Mouse (Mus musculus) adipocyte (in vitro differentiated cells): ENCODE measurements around the gene Mbnl1.
"Not testable (repeated sequence)": the region's sequence is repeated elsewhere in the genome, so short reads cannot be mapped to it uniquely, and the experiment has no call there.

ENCODE experiments used
- DNase-seq: peaks from one replicate; pipeline ENCODE4 v3.0.0-alpha.2; 2016; ENCODE audit warnings: low spot score

The Mbnl1 gene

DNA sequence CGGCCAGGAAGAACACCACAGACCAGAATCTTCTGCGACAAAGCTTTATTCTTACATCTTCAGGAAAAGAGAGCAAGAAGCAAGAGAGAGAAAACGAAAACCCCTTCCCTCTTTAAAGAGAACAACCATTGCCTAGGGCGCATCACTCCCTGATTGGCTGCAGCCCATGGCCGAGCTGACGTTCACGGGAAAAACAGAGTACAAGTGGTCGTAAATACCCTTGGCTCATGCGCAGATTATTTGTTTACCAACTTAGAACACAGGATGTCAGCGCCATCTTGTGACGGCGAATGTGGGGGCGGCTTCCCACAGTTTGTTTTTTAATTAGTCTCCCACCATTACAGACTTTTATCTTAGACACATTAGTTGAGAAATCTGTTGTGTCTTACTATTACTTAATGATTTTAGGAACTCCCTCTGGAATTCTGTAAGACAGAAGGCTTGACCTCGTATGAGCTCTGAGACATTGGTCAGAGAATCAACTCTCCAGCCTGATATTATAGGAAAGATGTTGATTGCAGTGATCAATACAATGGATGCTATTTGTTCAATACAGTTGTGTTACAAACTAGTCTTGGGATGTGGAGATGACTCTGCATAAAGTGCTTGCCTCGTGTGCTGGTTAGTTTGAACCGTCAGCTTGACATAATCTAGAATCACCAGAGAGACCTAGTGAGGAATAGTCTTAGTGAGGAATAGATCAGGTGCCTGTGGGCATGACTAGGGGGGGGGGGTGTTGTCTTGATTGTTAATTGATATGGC lies 22.3 kb downstream of the Mbnl1 start:
- not testable (repeated sequence) for DNase-seq

DNA sequence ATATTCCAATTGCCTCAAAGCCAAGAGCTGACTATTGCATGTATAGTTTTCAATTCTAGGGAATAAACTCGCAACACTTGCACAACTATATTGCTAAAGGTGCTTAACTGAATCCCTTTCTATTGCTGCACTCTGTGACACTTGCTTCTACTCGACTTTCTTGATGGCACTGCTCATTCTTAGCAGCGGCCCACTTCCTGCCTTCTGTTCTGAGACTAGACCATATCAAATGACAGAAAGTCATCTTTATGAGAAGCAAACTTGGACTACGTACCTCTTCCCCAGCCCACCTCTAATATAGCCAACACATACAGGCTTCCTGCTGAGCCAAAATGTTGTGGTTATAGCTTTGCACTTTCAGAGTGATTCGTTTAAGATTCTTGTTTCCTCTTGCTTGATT lies 23.6 kb downstream of the Mbnl1 start:
- DNase-seq, result no peak

DNA sequence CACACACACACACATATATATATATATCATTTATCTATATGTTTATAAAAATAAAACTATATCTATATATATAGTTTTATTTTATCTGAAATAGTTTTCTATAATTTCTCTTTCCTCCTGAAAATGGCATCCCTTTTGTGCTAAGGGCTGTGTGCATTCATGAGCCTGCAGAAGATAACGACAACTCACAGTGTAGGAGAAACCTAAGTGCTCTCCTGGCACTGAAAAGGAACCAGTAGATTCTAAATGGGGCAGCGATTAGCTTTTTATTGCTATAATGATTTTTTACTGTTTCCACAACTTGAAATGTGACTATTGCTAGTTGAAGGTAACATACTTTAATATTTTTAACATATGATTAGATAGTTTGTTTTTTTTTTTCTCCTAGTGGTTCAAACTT lies 25.5 kb downstream of the Mbnl1 start:
- DNase-seq, result no peak

DNA sequence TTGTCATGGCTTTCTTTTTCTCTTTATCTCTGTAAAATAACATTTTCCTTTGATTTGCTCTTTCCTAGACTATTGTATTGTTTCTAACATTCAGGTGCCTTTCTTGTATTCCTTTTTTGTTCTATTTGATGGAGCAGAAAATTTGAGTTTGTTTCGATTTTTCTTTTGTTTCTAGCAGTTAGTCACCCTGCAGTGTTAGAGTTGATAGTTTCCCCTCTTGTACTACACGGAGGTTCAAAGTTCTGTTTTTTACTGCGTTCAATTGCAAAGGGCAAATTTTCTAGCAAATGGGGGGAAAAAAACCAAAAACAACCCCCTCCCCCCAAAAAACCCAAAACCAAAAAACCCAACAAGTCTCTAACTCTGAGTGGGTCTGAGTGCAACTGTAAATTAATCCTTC lies 26.0 kb downstream of the Mbnl1 start:
- DNase-seq, result no peak

DNA sequence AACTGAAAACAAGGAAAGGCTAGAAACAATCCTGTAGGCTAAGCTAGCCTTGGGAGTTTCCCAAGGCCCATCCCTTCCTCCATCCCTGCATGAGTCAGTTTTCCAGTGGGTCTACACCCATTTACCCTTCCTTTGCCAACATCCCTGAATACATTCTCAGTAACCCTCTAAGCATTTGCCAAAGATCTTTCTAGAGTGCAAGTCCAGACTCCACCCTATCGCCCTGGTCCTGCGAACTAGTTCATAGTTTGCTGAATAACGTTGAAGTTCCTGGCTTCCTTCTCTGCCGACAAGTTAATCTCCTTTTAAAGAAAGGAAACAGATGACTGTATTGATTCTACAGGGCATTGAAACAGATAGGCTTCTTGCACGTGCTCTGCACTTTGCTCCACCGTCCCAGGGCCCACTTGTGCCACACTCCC lies 26.5 kb downstream of the Mbnl1 start:
- DNase-seq, result peak; percentile 29

DNA sequence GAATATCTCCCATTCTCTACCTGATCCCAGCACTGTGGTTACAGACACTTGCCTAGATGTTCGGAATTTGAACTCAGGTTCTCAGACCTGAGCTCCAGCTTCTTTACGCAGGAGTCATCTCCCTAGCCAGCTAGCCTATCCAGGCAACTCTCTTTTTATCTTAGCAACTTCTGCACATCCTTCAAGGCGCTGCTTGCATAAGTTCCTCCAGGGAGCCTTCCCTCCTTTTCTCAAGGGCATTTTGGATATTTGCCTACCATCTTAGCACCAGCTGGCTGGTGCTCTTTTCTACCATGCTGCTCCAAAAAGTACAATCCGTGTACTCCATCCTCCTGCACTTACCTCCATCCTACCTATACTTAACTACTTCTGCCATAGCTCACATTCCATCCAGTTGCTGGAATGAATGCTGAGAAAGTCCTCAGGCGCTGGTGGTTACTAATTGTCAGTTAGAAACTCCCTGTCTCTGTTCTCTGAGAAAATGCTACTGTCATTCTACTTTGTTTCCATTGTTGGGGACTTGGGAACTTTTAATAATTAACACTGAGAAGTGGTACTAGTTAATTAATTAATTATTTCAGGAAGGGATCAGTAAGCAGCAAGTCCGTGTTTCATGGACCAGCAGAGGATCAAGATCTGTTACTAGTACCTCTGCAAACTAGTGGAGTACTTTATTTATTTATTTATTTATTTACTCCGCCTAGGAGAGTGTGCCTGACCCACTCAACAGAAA lies 27.3 kb downstream of the Mbnl1 start:
- DNase-seq, result peak; percentile 23

DNA sequence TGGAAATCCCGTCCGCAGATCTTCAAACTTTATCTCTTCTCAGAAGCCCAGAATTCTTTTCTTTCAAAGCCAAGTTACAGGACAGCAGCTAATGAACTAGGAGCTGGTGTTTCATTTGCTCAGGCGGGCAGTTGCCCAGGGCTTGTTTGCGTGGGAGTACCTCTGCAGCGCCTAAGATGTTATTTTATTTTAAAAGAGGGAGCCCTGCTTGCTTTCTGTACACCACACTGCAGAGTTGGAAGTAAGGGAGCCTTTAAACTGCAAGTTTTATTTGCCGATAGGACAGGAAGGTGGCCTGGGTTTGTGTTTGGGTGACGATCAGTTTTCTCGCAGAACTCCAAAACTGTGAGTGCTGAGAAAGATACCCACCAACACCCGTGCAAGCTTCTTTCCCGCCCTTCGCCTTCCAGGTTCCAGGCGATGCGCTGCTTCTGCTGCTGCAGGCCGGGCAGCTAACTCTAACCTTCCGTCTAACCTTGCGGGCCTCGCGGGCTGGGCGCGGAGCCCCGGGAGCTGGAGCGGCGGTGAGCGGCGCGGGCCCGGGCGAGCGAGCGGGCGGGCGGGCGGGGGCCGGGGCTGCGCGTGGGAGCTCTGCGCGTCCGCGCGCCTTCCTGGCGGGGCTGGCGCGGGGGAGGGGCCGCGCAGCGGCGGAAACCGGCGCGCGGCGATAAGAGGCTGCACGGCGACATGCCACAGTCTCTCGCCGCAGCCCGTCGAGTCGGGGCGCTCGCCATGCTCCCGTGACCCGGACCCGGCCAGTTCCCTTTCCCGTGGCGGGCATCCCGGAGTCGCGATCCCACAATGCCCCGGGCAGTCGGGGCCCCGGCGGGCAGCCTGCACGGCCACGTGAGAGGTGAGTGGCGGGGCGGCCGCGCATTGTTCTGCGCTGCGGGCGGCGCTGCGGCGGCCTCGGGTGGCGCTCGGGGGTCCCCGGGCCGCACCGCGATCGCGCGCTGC lies 28.2 kb downstream of the Mbnl1 start:
- DNase-seq, result peak; percentile 70

DNA sequence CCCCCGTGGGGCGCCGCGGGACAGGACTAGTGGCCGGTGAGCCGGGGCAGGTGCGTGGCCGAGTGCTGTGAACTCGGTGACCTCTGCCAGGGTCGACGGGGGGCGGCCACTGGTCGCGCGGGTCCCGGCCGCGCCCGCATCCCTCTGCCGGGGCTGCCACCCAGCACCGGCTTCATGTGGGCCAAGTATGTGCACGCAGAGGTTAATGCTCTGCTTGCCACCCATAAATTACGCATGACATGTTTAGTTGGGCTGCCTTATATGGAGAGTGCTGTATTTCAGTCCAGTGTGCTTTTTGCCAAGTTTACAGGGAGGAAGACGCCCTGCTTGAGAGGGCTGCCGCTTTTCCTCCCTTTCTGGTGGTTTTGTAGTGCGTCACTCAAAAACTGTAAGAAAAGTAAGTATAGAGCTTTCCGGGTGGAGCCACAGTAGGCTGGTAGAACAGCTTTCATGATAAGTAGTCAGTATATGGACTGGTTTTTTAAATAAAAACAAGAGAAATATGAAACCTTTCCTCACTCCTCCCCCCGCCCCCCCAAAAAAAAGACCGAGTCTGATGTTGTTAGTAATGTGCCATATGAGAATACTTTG lies 29.0 kb downstream of the Mbnl1 start:
- peak; percentile 91 for DNase-seq

DNA sequence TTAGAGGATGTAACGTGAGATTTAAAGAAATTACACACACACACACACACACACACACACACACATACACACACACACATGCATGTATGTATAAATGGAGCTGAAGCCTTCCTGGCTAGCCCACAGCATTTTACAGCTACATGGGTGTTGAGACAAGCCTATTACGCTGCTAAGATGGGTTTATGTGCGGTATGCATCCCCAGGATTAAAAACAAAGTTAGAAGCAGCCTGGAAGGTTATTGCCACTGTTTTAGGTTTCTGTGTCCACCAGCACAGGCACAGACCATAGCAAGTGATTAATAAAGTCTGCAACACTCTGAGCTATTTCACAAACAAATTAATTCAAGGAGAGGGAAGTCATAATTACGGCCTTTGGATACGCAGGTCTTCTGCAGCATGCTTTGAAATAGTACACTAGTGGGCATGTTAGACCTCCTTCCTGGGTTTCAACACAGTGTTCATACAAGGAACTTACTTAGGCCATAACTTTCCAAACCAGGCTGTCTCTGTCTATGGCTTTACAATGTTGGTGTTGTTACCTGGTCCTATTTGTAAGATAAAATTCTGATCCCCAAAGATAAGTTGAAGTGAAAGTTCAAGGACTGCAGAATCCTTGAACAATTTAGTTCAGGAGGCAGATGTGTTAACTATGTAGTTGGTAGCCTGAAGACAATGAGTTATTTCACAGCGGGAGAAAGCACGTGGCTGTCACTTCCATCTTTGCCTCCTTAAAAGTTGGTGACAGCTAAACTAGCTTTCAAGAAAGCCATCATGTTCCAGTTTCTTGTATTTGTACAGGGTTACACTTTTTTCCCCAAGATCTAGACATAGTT lies 29.7 kb downstream of the Mbnl1 start:
- peak; percentile 57 for DNase-seq

DNA sequence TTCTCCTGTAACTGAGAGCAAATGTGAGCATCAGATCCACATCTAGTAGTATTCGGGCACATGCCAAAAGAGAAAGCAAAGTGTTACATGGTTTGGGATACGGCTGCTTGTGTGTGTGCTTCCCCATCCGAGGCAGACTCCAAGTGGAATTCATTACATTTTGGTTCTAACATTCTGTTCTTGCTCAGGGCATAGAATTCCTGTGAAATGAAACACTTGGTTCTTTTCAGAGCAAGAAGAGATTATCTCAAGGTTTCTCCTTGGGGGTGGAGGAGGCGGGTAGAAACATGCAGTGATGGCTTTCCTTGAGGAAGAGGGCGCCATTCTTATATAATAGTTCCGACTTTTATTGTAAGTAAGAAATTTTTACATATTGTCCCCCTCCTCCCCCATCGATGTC lies 30.6 kb downstream of the Mbnl1 start:
- peak; percentile 65 for DNase-seq

DNA sequence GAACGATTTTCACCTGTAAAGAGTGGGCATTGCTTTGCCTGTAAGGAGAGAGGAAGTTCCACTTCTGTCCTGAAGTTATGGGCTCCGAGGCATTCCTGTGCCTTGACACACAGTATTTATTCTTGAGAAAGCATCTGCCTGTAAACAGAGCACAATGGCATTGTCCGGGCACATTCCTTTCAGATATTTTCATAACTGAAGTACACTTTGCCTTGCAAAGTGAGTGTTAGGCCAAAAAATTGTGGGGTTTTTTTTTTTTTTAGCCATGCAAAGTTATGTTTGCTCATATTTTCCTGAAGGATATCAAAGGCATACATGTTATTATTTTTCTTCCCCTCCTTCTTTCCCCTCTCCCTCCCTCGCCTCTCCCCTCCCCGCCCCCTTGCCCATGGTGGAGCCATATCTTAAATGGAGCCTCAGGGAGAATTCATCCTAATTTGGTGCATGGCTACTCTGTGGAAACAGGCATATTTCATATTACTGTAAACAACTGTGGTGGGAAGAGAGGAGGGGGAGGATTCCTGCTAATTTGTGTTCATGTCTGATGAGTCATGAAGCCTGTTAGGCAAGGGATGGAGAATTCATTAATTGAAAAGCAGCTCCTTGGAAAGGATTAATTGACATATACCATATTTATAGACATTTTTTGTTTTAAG lies 32.3 kb downstream of the Mbnl1 start:
- peak; percentile 66 for DNase-seq

DNA sequence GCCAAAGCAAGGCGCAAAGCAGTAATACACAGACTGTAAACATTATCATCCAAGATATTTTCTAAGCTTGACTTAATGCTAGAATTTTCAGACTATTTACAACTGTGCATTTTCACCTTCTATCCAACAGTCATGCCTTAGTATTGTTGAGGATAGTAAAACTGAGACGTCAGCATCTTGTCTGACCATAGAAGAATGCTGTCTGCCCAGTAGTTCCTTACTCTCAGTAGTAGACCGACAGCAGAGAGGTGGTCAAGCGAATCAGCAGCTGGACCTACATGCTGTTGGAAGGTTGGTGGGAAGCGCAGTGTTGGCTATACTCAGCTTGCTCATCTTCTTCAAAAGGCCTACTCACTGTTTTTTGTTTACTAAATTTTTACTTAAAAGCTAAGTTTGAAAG lies 34.2 kb downstream of the Mbnl1 start:
- DNase-seq, result no peak

DNA sequence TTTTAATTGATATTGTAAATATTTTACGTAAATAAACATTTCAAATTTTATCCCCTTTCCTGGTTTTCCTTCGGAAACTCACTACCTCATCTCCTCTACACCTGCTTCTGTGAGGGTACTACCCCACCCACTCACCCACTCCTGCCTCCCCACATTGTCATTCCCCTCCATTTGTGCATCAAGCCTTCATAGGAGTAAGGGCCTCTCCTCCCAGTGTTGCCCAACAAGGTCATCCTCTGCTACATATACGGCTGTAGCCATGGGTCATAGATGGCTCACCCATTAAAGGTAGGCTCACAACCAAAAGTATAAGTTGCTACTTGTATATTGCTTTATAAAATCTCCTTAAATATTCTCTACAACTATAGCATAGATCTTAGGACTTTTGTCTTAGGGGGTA lies 34.9 kb downstream of the Mbnl1 start:
- no peak for DNase-seq

DNA sequence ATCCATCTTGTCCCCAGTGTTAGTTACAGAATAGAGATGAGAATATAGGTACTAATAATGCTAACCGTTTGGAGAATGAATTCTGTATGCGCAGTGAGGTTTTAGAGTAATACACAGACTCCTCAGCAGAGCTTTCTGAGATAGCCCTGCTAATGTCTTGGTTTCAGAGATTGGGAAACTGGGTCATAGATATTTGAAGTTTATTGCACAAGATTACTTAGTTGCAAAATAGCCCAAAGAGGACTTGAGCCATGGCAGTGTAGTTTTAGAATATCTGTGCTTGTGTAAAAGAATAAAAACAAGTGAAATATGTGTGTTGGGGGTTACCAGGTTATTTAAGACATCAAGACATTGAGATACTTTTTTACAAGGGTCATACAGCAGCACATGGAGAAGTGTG lies 35.3 kb downstream of the Mbnl1 start:
- peak; percentile 78 for DNase-seq

DNA sequence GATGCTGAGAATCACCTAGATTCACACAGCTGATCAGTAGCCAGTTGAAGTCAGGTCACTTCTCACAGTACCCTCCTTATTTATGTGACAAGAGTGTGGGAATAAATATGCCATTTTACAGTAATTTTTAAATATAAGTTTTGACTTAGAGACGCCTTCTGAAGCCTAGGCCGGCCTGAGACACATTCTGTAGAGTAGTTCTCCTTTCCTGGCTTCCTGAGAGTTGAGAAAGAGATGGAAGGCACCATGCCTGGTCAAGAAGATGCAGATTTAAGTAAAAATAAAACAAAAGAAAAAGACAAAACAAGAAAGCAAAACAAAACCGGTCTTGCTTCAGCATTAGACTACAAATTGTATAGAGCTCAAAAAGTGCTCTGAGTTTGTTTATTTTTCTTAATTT lies 38.6 kb downstream of the Mbnl1 start:
- DNase-seq, result no peak

DNA sequence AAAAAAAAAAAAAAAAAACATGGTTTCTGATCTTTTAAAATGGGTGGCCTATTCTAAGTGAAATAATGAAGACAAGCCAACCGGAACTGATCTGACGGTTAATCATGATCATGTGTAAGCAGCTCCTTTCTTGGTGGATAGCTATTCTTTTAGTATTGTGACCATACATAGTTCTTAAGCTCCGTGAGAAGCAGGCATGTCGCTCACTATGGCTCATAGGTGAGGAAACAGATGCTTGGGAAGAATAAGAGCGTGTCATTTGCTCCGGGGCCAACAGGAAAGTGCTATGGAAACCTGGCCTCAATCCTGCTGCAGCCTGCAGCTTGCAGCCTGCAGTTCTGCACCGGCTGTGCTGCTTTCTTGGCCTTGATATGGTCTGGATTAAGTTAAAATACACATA lies 40.7 kb downstream of the Mbnl1 start:
- no peak for DNase-seq

DNA sequence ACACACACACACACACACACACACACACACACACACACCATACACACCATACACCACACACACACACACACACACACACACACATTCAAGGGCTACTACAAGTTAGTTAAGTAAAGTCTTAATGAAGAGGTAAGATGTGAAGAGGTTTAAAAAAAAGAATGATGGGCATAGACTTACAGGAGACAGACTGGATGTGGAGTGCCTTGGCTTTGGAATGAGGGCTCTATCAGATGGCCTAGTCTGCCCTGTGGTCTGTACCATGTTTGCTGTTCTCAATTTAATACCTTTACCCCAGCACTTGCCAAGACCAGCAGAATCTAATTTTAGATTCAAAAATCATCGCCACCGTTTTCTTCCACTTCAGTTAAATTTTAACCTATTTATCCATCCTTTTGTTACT lies 41.1 kb downstream of the Mbnl1 start:
- no peak for DNase-seq

DNA sequence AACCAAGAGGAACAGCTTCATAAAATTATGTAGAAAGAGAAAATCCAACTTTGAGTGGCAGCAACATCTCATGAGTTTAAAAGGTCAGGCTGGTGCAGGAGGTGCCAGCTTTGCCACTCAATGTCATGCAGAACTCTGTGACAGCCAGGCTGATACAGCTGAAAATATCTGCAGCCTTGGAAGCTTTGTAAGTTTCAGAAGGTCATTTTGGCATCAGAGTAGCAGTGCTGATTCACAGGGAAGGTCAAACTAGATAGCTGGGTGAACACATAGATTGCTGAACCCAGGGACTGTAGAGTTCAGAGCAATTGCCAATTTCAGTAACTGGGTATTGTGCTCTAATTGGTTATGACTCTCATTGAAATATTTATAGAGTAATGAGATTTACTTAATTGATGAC lies 42.8 kb downstream of the Mbnl1 start:
- no peak for DNase-seq

DNA sequence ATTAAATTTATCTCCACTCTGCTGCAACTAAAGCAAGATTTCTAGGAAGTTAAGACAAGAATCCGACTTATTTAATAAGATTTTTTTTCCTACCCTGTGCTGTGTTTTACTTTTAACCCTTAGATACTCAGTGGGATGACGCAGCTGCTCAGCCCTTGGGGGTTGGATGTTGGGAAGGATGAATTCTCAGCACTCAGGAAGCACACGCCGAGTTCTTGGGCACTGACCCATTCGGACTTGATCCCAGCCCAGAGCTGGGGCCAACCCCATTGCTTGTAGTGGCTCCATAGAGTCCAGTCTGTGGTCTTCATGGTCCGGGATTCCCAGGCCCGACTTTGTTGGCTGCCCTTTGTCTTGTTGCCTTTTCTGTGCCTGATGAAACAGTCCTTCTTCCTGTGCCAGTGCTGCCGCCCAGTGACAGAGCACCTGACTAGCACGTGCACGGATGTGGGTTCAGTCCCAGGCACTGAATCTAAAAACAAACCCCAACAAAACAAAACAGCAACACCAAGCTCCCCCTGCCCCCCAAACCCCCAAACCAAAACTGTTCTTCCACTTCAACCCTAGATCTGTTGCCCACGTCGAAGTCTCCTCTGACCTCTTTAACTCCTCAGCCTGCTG lies 43.5 kb downstream of the Mbnl1 start:
- DNase-seq, result peak; percentile 36

DNA sequence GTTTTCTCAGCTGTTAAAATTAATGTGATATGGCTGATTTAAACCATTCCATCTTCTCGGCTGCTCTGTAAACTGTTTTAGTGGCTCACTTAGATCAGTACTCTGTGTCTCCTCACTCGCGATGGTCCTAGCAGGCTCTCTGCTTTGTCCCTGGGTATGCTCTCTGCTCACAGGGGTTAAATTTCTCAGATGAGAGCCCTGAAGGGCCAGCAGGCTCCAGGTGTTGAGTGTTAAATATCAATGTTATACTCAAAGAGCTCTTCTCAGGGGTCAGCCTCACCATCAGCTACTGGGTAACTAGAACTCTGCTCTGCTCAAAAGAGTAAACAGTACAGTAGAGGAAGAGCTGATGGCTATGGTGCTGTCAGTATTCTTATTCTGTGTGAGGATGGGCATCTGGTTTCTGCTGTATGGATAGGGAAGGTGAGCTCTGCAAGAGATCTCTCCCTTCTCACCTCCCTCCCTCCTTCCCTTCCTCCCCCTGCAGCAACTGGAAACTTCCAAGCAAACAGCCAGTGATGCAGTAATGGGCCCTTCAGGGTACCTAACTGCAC lies 44.7 kb downstream of the Mbnl1 start:
- no peak for DNase-seq
